Mouse (Mus musculus) MEL (cell line): ENCODE results near the gene Gnai2. TPM values are rescaled to one million over a fixed set of nuclear protein-coding genes. Genes with fewer than 3 reads are reported as not detected.

Source experiments
- DNase-seq: peaks from one replicate; pipeline ENCODE4 v3.0.0; 2011; ENCODE audit warnings: low read depth, low spot score
- H3K27ac ChIP-seq: 2 replicates; pipeline ENCODE4 v1.5.1; 2012; ENCODE audit warnings: low read depth, mild to moderate bottlenecking, control low read depth, low read length, moderate library complexity; ENCODE audit not compliant: control insufficient read depth
- H3K27me3 ChIP-seq, 2 experiments: fragments of 150-350 bp in 1 of 2; sonication (generic) in 1 of 2; 2 replicates each; pipeline ENCODE4 v1.6.1; 2012; ENCODE audit warnings: low read length in 2 of 2, mild to moderate bottlenecking in 2 of 2, improper control_type of control experiment in 1 of 2, moderate library complexity in 1 of 2; ENCODE audit not compliant: insufficient read depth in 2 of 2, control insufficient read depth in 1 of 2
- H3K36me3 ChIP-seq, 2 experiments: 2 replicates each; pipeline ENCODE4 v1.6.1; 2012 to 2014; ENCODE audit warnings: low read length in 2 of 2, improper control_type of control experiment in 1 of 2, inconsistent platforms in 1 of 2, mild to moderate bottlenecking in 1 of 2; ENCODE audit not compliant: insufficient read depth in 2 of 2, control insufficient read depth in 1 of 2
- H3K4me1 ChIP-seq, 2 experiments: fragments of 150-350 bp in 1 of 2; sonication (generic) in 1 of 2; 2 replicates each; pipeline ENCODE4 v1.6.1; 2012; ENCODE audit warnings: low read length in 2 of 2, improper control_type of control experiment in 1 of 2, mild to moderate bottlenecking in 1 of 2; ENCODE audit not compliant: insufficient read depth in 2 of 2, control insufficient read depth in 1 of 2
- H3K4me3 ChIP-seq, 2 experiments: fragments of 150-350 bp in 1 of 2; sonication (generic) in 1 of 2; 2 replicates each; pipeline ENCODE4 v1.5.1; 2012; ENCODE audit warnings: low read depth in 2 of 2, low read length in 2 of 2, mild to moderate bottlenecking in 2 of 2, moderate library complexity in 2 of 2, control low read depth in 1 of 2, improper control_type of control experiment in 1 of 2; ENCODE audit not compliant: control insufficient read depth in 1 of 2, insufficient read depth in 1 of 2
- H3K79me2 ChIP-seq: 2 replicates; pipeline ENCODE4 v1.6.1; 2012; ENCODE audit warnings: mild to moderate bottlenecking, low read length, moderate library complexity; ENCODE audit not compliant: control insufficient read depth, poor library complexity, insufficient read depth
- H3K9ac ChIP-seq: 2 replicates; pipeline ENCODE4 v1.6.1; 2012; ENCODE audit warnings: low read depth, mild to moderate bottlenecking, control low read depth, low read length, moderate library complexity; ENCODE audit not compliant: control insufficient read depth, poor library complexity, severe bottlenecking
- H3K9me3 ChIP-seq: fragments of 150-350 bp; sonication (generic); replicated peaks from 2 replicates; pipeline ENCODE4 v1.6.1; 2012; ENCODE audit warnings: mild to moderate bottlenecking, low read length, improper control_type of control experiment, moderate library complexity; ENCODE audit not compliant: insufficient read depth
- BHLHE40 ChIP-seq: IDR thresholded peaks from 2 replicates; pipeline ENCODE4 v1.6.1; 2012; ENCODE audit warnings: low read depth, mild to moderate bottlenecking, inconsistent platforms, low read length, improper control_type of control experiment, borderline replicate concordance
- CHD2 ChIP-seq: IDR thresholded peaks from 2 replicates; pipeline ENCODE4 v1.6.1; 2011; ENCODE audit warnings: low read length, improper control_type of control experiment
- CTCF ChIP-seq, 3 experiments: IDR thresholded peaks in 2 of 3; conservative IDR thresholded peaks in 1 of 3; 2 replicates each; pipeline ENCODE4 v1.5.1; 2011 to 2012; ENCODE audit warnings: low read length in 3 of 3, low read depth in 2 of 3, mild to moderate bottlenecking in 2 of 3, improper control_type of control experiment in 1 of 3, inconsistent platforms in 1 of 3, mixed read lengths in 1 of 3, moderate library complexity in 1 of 3; ENCODE audit not compliant: control insufficient read depth in 1 of 3, insufficient read depth in 1 of 3, poor library complexity in 1 of 3, severe bottlenecking in 1 of 3
- E2F4 ChIP-seq: IDR thresholded peaks from 2 replicates; pipeline ENCODE4 v1.6.1; 2011; ENCODE audit warnings: low read depth, low read length, improper control_type of control experiment, borderline replicate concordance
- ELF1 ChIP-seq: IDR thresholded peaks from 2 replicates; pipeline ENCODE4 v1.6.1; 2014; ENCODE audit warnings: low read depth, mild to moderate bottlenecking, inconsistent platforms, low read length, improper control_type of control experiment, moderate library complexity
- EP300 ChIP-seq, 2 experiments: IDR thresholded peaks; 2 replicates each; pipeline ENCODE4 v1.6.1; 2011; ENCODE audit warnings: improper control_type of control experiment in 2 of 2, low read length in 2 of 2, low read depth in 1 of 2, mild to moderate bottlenecking in 1 of 2
- ETS1 ChIP-seq: IDR thresholded peaks from 2 replicates; pipeline ENCODE4 v1.6.1; 2012; ENCODE audit warnings: low read depth, mild to moderate bottlenecking, inconsistent platforms, low read length, improper control_type of control experiment, moderate library complexity
- GABPA ChIP-seq: IDR thresholded peaks from 2 replicates; pipeline ENCODE4 v1.6.1; 2012; ENCODE audit warnings: low read depth, mild to moderate bottlenecking, inconsistent platforms, low read length, improper control_type of control experiment, moderate library complexity
- HCFC1 ChIP-seq: IDR thresholded peaks from 2 replicates; pipeline ENCODE4 v1.6.1; 2012; ENCODE audit warnings: low read depth, mild to moderate bottlenecking, inconsistent platforms, low read length, improper control_type of control experiment, moderate library complexity
- JUND ChIP-seq: IDR thresholded peaks from 2 replicates; pipeline ENCODE4 v1.6.1; 2011; ENCODE audit warnings: low read depth, mild to moderate bottlenecking, improper control_type of control experiment, low read length
- KAT2A ChIP-seq: conservative IDR thresholded peaks from 2 replicates; pipeline ENCODE4 v1.6.1; 2012; ENCODE audit warnings: low read depth, low read length, improper control_type of control experiment, inconsistent platforms
- MAFK ChIP-seq: IDR thresholded peaks from 2 replicates; pipeline ENCODE4 v1.6.1; 2011; ENCODE audit warnings: low read depth, mild to moderate bottlenecking, low read length, improper control_type of control experiment, borderline replicate concordance
- MEF2A ChIP-seq: IDR thresholded peaks from 2 replicates; pipeline ENCODE4 v1.6.1; 2014; ENCODE audit warnings: low read depth, mild to moderate bottlenecking, inconsistent platforms, low read length, improper control_type of control experiment; ENCODE audit not compliant: poor library complexity, insufficient replicate concordance, severe bottlenecking; ENCODE audit errors: extremely low read depth
- MXI1 ChIP-seq: IDR thresholded peaks from 2 replicates; pipeline ENCODE4 v1.6.1; 2011; ENCODE audit warnings: mild to moderate bottlenecking, low read depth, low read length, improper control_type of control experiment
- MYB ChIP-seq: IDR thresholded peaks from 2 replicates; pipeline ENCODE4 v1.6.1; 2011; ENCODE audit warnings: mild to moderate bottlenecking, low read depth, low read length, improper control_type of control experiment
- NELFE ChIP-seq: IDR thresholded peaks from 2 replicates; pipeline ENCODE4 v1.6.1; 2011; ENCODE audit warnings: low read depth, low read length, improper control_type of control experiment
- NRF1 ChIP-seq: IDR thresholded peaks from 2 replicates; pipeline ENCODE4 v1.6.1; 2014; ENCODE audit warnings: low read depth, mild to moderate bottlenecking, inconsistent platforms, low read length, improper control_type of control experiment, moderate library complexity; ENCODE audit not compliant: poor library complexity, insufficient read depth, severe bottlenecking
- POLR2A ChIP-seq, 2 experiments: IDR thresholded peaks; 2 replicates each; pipeline ENCODE4 v1.6.1; 2011 to 2012; ENCODE audit warnings: low read length in 2 of 2, mild to moderate bottlenecking in 2 of 2, control low read depth in 1 of 2, improper control_type of control experiment in 1 of 2, low read depth in 1 of 2, moderate library complexity in 1 of 2; ENCODE audit not compliant: control insufficient read depth in 1 of 2, insufficient read depth in 1 of 2, poor library complexity in 1 of 2
- POLR2AphosphoS2 ChIP-seq: IDR thresholded peaks from 2 replicates; pipeline ENCODE4 v1.6.1; 2011; ENCODE audit warnings: low read length, improper control_type of control experiment
- POLR2AphosphoS5 ChIP-seq: IDR thresholded peaks from 2 replicates; pipeline ENCODE4 v1.6.1; 2012; ENCODE audit warnings: low read depth, borderline replicate concordance, mild to moderate bottlenecking, inconsistent platforms, low read length, moderate library complexity, mixed read lengths
- SIN3A ChIP-seq: IDR thresholded peaks from 2 replicates; pipeline ENCODE4 v1.6.1; 2012; ENCODE audit warnings: low read length, improper control_type of control experiment, inconsistent platforms
- TBP ChIP-seq: IDR thresholded peaks from 2 replicates; pipeline ENCODE4 v1.8.0; 2011; ENCODE audit warnings: low read depth, low read length, improper control_type of control experiment
- UBTF ChIP-seq: IDR thresholded peaks from 2 replicates; pipeline ENCODE4 v1.6.1; 2012; ENCODE audit warnings: low read depth, mild to moderate bottlenecking, inconsistent platforms, low read length, improper control_type of control experiment, moderate library complexity, borderline replicate concordance; ENCODE audit not compliant: insufficient read depth
- USF1 ChIP-seq: IDR thresholded peaks from 2 replicates; pipeline ENCODE4 v1.6.1; 2014; ENCODE audit warnings: low read depth, mild to moderate bottlenecking, inconsistent platforms, low read length, improper control_type of control experiment, moderate library complexity
- ZKSCAN1 ChIP-seq: IDR thresholded peaks from 2 replicates; pipeline ENCODE4 v1.6.1; 2012; ENCODE audit warnings: low read depth, mild to moderate bottlenecking, inconsistent platforms, low read length, improper control_type of control experiment, moderate library complexity
- ZMIZ1 ChIP-seq: IDR thresholded peaks from 2 replicates; pipeline ENCODE4 v1.6.1; 2012; ENCODE audit warnings: low read depth, mild to moderate bottlenecking, inconsistent platforms, low read length, improper control_type of control experiment, moderate library complexity
- ZNF384 ChIP-seq: IDR thresholded peaks from 2 replicates; pipeline ENCODE4 v1.6.1; 2012; ENCODE audit warnings: low read depth, mild to moderate bottlenecking, inconsistent platforms, low read length, improper control_type of control experiment
- polyA plus RNA-seq, 2 experiments: library from polyadenylated mRNA; stranded (reverse) in 1 of 2; unstranded in 1 of 2; fragments of >175 nt in 1 of 2; fragments of >200 nt in 1 of 2; gene quantifications; 2 replicates each; pipeline versions ENCODE4 v1.2.1 to v1.2.4; 2012; ENCODE audit warnings: low replicate concordance in 2 of 2, low read depth in 1 of 2; ENCODE audit not compliant: insufficient read length in 2 of 2, insufficient read depth in 1 of 2, missing spikeins in 1 of 2
- total RNA-seq: library from RNA; depleted of rRNA; stranded (reverse); fragments of 300-350 nt; gene quantifications from 2 replicates; pipeline ENCODE4 v1.2.3, GENCODE M21; 2012

Gnai2 gene
- total and polyA plus RNA-seq, 3 experiments, result 129 to 335 (median 137) TPM

DNA sequence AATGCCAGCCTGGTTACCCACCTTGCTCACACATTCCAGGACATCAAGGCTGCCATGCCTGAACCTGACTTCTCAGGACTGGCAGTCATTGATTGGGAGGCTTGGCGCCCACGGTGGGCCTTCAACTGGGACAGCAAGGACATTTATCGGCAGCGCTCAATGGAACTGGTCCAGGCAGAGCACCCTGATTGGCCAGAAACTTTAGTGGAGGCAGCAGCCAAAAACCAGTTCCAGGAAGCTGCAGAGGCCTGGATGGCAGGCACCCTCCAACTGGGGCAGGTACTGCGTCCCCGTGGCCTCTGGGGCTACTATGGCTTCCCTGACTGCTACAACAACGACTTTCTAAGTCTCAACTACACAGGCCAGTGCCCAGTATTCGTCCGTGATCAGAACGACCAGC, 57.3 kb downstream of the Gnai2 start:
- H3K27me3 ChIP-seq, result no peaks in the 10 kb centered on the region
- H3K27ac ChIP-seq, result no peak overlapping the region
- H3K79me2 ChIP-seq, result peaks cover 23% of the 10 kb centered on the region
- H3K9me3 ChIP-seq, result no peaks in the 10 kb centered on the region
- DNase-seq, result no peak
- H3K36me3 ChIP-seq, result peaks cover 0 to 11% of the 10 kb centered on the region in 2 experiments; a peak in 2 of 4 replicates
- H3K4me1 ChIP-seq, result peaks cover 2 to 33% of the 10 kb centered on the region in 2 experiments; a peak in 3 of 4 replicates
- no peak overlapping the region for H3K4me3 ChIP-seq
- H3K9ac ChIP-seq, result no peak overlapping the region
- TF ChIP-seq ZMIZ1 (no peak), POLR2AphosphoS5 (no peak), CTCF (IDR thresholded peaks at IDR 0.05 in 2 of 3, conservative IDR thresholded peaks at IDR 0.05 in 1 of 3; ENCODE audit: control insufficient read depth in 1 of 3, insufficient read depth in 1 of 3, low read depth in 2 of 3, low read length in 3 of 3, poor library complexity in 1 of 3, severe bottlenecking in 1 of 3) (no peak), POLR2AphosphoS2 (no peak), CHD2 (no peak), HCFC1 (no peak), POLR2A (IDR thresholded peaks at IDR 0.05; ENCODE audit: control insufficient read depth in 1 of 2, insufficient read depth in 1 of 2, low read depth in 1 of 2, low read length in 2 of 2, poor library complexity in 1 of 2) (no peak), E2F4 (no peak), SIN3A (no peak), ELF1 (no peak), MYB (no peak), TBP (no peak)

DNA sequence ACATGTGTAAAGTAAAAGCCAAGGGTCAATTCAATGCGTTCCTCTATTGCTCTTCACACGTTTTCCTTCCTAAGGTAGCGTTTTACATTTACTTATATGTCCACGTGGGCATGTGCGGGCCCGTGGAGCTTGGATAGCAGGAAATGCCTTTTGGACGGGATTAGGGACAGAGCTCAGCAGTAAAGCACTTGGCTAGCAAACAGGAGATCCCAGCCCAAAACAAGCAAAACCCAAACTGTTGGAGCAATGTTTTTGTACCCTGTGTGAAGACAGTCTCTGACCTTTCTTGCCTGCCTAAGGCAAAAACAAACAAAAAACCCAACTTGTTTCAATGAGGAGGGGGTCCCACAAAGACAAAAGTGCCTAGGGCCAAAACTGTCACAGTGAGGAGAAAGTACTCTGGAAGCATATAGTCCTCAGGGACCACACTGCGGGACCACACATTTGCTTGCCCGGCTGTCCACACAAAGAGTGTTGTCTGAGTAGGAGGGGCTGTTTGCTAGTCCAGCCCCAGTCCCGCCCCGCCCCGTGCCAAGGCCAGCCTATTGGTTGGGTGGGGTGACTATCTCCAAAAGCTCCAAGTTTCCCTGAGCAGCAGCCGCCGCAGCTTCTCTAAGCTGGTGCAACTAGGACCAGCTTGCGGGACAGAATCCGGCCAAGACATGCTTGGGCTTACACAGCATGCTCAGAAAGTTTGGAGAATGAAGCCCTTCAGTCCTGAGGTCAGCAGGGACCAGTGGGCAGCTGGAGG, 58.6 kb downstream of the Gnai2 start, which contains the start of gene Hyal1:
Gene Hyal1 (plus strand): TSS at position 571 of the 751 bp plus-strand sequence.
- DNase-seq, result peak; percentile 91
- Histone ChIP-seq H3K27me3 (no peaks in the 10 kb centered on the region), H3K4me1 (peaks cover 7 to 34% of the 10 kb centered on the region in 2 experiments), H3K9me3 (no peaks in the 10 kb centered on the region), H3K4me3 (peak within 1 kb of the TSS; percentile 56 to 78), H3K36me3 (peaks cover 0 to 15% of the 10 kb centered on the region in 2 experiments; a peak in 2 of 4 replicates), H3K9ac (peak within 1 kb of the TSS; percentile 65), H3K27ac (0 out of 2 replicates have a peak within 1 kb of the TSS, but pooled peaks have one; percentile 10), H3K79me2 (peaks cover 10% of the 10 kb centered on the region)
- no peak for TF ChIP-seq CTCF (IDR thresholded peaks at IDR 0.05 in 2 of 3, conservative IDR thresholded peaks at IDR 0.05 in 1 of 3; ENCODE audit: control insufficient read depth in 1 of 3, insufficient read depth in 1 of 3, low read depth in 2 of 3, low read length in 3 of 3, poor library complexity in 1 of 3, severe bottlenecking in 1 of 3)
- TF ChIP-seq POLR2AphosphoS2, result peak; percentile 57; the same call in 1 of the 2 replicates
- TF ChIP-seq ETS1, result no peak
- peak; percentile 49; the same call in 1 of the 2 replicates for TF ChIP-seq NELFE
- peak; percentile 31; the same call in 1 of the 2 replicates for TF ChIP-seq TBP
- no peak for TF ChIP-seq BHLHE40
- TF ChIP-seq POLR2A (IDR thresholded peaks at IDR 0.05; ENCODE audit: control insufficient read depth in 1 of 2, insufficient read depth in 1 of 2, low read depth in 1 of 2, low read length in 2 of 2, poor library complexity in 1 of 2), result peak; percentile 45 to 65; a peak in 2 of 4 replicates
- no peak for TF ChIP-seq KAT2A
- no peak for TF ChIP-seq ELF1
- no peak for TF ChIP-seq JUND
- TF ChIP-seq UBTF, result no peak
- TF ChIP-seq ZNF384, result no peak
- no peak for TF ChIP-seq USF1
- no peak; the same call in 1 of the 2 replicates for TF ChIP-seq SIN3A
- TF ChIP-seq ZKSCAN1, result no peak
- TF ChIP-seq MXI1, result peak; percentile 31; the same call in 1 of the 2 replicates
- TF ChIP-seq GABPA, result no peak
- no peak for TF ChIP-seq MAFK
- TF ChIP-seq MEF2A, result no peak
- no peak for TF ChIP-seq EP300 (IDR thresholded peaks at IDR 0.05; ENCODE audit: low read depth in 1 of 2, low read length in 2 of 2)
- 0 out of 2 replicates have a peak, but pooled peaks have one; percentile 3 for TF ChIP-seq NRF1
